ENCODE assay signal across 16 mouse cellular contexts in genomic region chr10:60639291-60639690, GRCm38 (mm10). TPM values are rescaled to one million over a fixed set of nuclear protein-coding genes. Genes with fewer than 3 reads are reported as not detected.
DNase-seq lines count a peak whose midpoint lies in the region; ATAC-seq and TF ChIP-seq lines count a peak whose summit lies in the region.
"Had no signal": no experiment of that assay in that cellular context is flagged by ENCODE, and none has a peak within 500 bp of the region (broad histone marks: within the 10 kb centered on the region; RNA-seq: fewer than 3 reads in every experiment).

No protein-coding gene starts in this region.

- no peak for TF ChIP-seq EP300 in liver, postnatal 0 days (IDR thresholded peaks at IDR 0.05; ENCODE audit: low read depth)

- no peaks in the 10 kb centered on the region for H3K27me3 ChIP-seq in liver, postnatal 0 days (ENCODE audit: insufficient read depth, low read length)
- no peaks in the 10 kb centered on the region for H3K27me3 ChIP-seq in liver, embryonic 11.5 days (replicated peaks; ENCODE audit: control insufficient read depth, insufficient read depth, low read length)
- H3K27me3 ChIP-seq in midbrain, embryonic 16.5 days (ENCODE audit: control insufficient read depth, insufficient read depth, low read depth, low read length), result no peaks in the 10 kb centered on the region
- H3K27me3 ChIP-seq: forebrain, embryonic 13.5 days; liver, embryonic 13.5 days had no signal

- TF ChIP-seq CTCF in liver, postnatal 0 days (IDR thresholded peaks at IDR 0.05; ENCODE audit: low read depth), result no peak

- H3K9me3 ChIP-seq in liver, postnatal 0 days (ENCODE audit: low read length), result no peaks in the 10 kb centered on the region
- no peaks in the 10 kb centered on the region for H3K9me3 ChIP-seq in liver, embryonic 11.5 days (ENCODE audit: control insufficient read depth, low read length)
- no peaks in the 10 kb centered on the region for H3K9me3 ChIP-seq in midbrain, embryonic 16.5 days (replicated peaks; ENCODE audit: control insufficient read depth, low read length, poor library complexity, severe bottlenecking)
- H3K9me3 ChIP-seq: forebrain, embryonic 13.5 days; limb, embryonic 10.5 days; liver, embryonic 13.5 days had no signal

- no peak overlapping the region for H3K27ac ChIP-seq in liver, postnatal 0 days (ENCODE audit: low read depth)
- H3K27ac ChIP-seq in liver, embryonic 11.5 days (ENCODE audit: low read depth, low read length), result no peak overlapping the region
- H3K27ac ChIP-seq in midbrain, embryonic 16.5 days (ENCODE audit: low read length), result no peak overlapping the region
- H3K27ac ChIP-seq: forebrain, embryonic 13.5 days; hindbrain, embryonic 14.5 days; limb, embryonic 10.5 days; liver, embryonic 13.5 days had no signal

- no peak overlapping the region for H3K9ac ChIP-seq in liver, postnatal 0 days (replicated peaks)
- H3K9ac ChIP-seq in liver, embryonic 11.5 days (ENCODE audit: low read depth, low read length), result no peak overlapping the region
- no peak overlapping the region for H3K9ac ChIP-seq in midbrain, embryonic 16.5 days (ENCODE audit: low read depth, low read length)
- H3K9ac ChIP-seq: forebrain, embryonic 13.5 days; hindbrain, embryonic 14.5 days; liver, embryonic 13.5 days had no signal

- WGBS in liver, postnatal 0 days (ENCODE audit: insufficient replicate concordance), result 53% methylated on average over 9 of the region's 9 CpGs
- WGBS in liver, embryonic 11.5 days, result 60% methylated on average over 9 of the region's 9 CpGs
- WGBS in midbrain, embryonic 16.5 days, result 76% methylated on average over 9 of the region's 9 CpGs

- no peaks in the 10 kb centered on the region for H3K36me3 ChIP-seq in liver, postnatal 0 days (replicated peaks; ENCODE audit: insufficient read depth, low read length)
- H3K36me3 ChIP-seq in liver, embryonic 11.5 days (ENCODE audit: control insufficient read depth, insufficient read depth, low read length), result no peaks in the 10 kb centered on the region
- H3K36me3 ChIP-seq in midbrain, embryonic 16.5 days (ENCODE audit: control insufficient read depth, insufficient read depth, low read length), result no peaks in the 10 kb centered on the region
- H3K36me3 ChIP-seq: limb, embryonic 10.5 days; liver, embryonic 13.5 days had no signal

- no peak for ATAC-seq in liver, postnatal 0 days
- ATAC-seq in liver, embryonic 11.5 days (replicated peaks; ENCODE audit: low FRiP score), result no peak
- peak; percentile 43; the same call in 1 of the 2 replicates for ATAC-seq in megakaryocyte, adult 5-6 weeks (ENCODE audit: poor library complexity, severe bottlenecking)
- no peak for ATAC-seq in midbrain, embryonic 16.5 days
- ATAC-seq: forebrain, embryonic 13.5 days had no signal

- H3K4me1 ChIP-seq in liver, postnatal 0 days (ENCODE audit: insufficient read depth), result peaks cover 4% of the 10 kb centered on the region; the same call in 1 of the 2 replicates
- no peaks in the 10 kb centered on the region for H3K4me1 ChIP-seq in liver, embryonic 11.5 days (replicated peaks; ENCODE audit: control insufficient read depth, insufficient read depth, low read length)
- H3K4me1 ChIP-seq in midbrain, embryonic 16.5 days (ENCODE audit: control insufficient read depth, insufficient read depth, low read length), result 0 out of 2 replicates have a peak, but pooled peaks cover 4% of the 10 kb centered on the region
- H3K4me1 ChIP-seq: liver, embryonic 13.5 days had no signal

- DNase-seq in gastrocnemius, adult 18-20 months (ENCODE audit: low spot score), result peak; percentile 30
- no peak for DNase-seq in gastrocnemius, postnatal 4 days (ENCODE audit: low spot score in 2 of 2)
- peak; percentile 27 for DNase-seq in liver, postnatal 0 days
- no peak for DNase-seq in liver, embryonic 11.5 days (ENCODE audit: low spot score)
- peak; percentile 66 for DNase-seq in brain, adult 2 months (ENCODE audit: low read depth, low spot score)
- DNase-seq: adrenal gland, postnatal 10 days; kidney, adult 11 months; kidney, postnatal 10 days; liver, embryonic 13.5 days; lung, postnatal 10 days had no signal

- no peak overlapping the region for H3K4me2 ChIP-seq in liver, postnatal 0 days (ENCODE audit: low read depth, low read length)
- no peak overlapping the region for H3K4me2 ChIP-seq in liver, embryonic 11.5 days
- H3K4me2 ChIP-seq in midbrain, embryonic 16.5 days (ENCODE audit: low read length), result no peak overlapping the region
- H3K4me2 ChIP-seq: forebrain, embryonic 13.5 days; hindbrain, embryonic 14.5 days; liver, embryonic 13.5 days had no signal

- no peak overlapping the region for H3K4me3 ChIP-seq in liver, postnatal 0 days (ENCODE audit: low read depth, low read length)
- H3K4me3 ChIP-seq in liver, embryonic 11.5 days (ENCODE audit: low read depth, low read length), result no peak overlapping the region
- H3K4me3 ChIP-seq in midbrain, embryonic 16.5 days (ENCODE audit: low read depth, low read length), result no peak overlapping the region
- H3K4me3 ChIP-seq: forebrain, embryonic 13.5 days; limb, embryonic 10.5 days; liver, embryonic 13.5 days; myocyte had no signal

RNA-seq across cellular contexts. Expression of gene Cdh23, which starts 57.0 kb away (rescaled TPM):
- 1 to 10 TPM; 1.3 to 2.7 TPM for total RNA-seq in gastrocnemius, adult 18-20 months (2021)
- 1 to 10 TPM; 2.3 to 2.9 TPM for total RNA-seq in gastrocnemius, postnatal 4 days (2021)
- polyA plus RNA-seq in liver, postnatal 0 days (2015; fragmentation: Nextera tagmentation; extraction: Ambion mirVana), result 0.28 and 0.40 TPM in 2 replicates
- polyA plus RNA-seq in liver, embryonic 11.5 days (2014; fragmentation: Nextera tagmentation; extraction: Ambion mirVana), result 0.42 and 0.80 TPM in 2 replicates
- 0.16 and 0.36 TPM in 2 replicates for total RNA-seq in megakaryocyte, adult 5-6 weeks (2015)
- 0.29 and 0.77 TPM in 2 replicates for total RNA-seq in megakaryocyte, adult 5-6 weeks (2017)
- 4.7 and 7.7 TPM in 2 replicates for polyA plus RNA-seq in midbrain, embryonic 16.5 days (2015; fragmentation: Nextera tagmentation; extraction: Ambion mirVana)

Comparison
In these comparisons a context has a peak if more than half of its experiments do, and no peak if none do; other contexts are left out.
1. DNase-seq: peak in gastrocnemius, adult 18-20 months (single experiment), liver, postnatal 0 days (single experiment) and brain, adult 2 months (single experiment); none in gastrocnemius, postnatal 4 days (0 of 2) and liver, embryonic 11.5 days (single experiment).